Mouse (Mus musculus) ovary, adult 18-20 months (tissue): ENCODE data around the gene Zc3h12d.
"Not testable (repeated sequence)": the region's sequence is repeated elsewhere in the genome, so short reads cannot be mapped to it uniquely, and the experiment has no call there.

Source experiments
- DNase-seq: peaks from one replicate; pipeline ENCODE4 v3.0.0; 2022; ENCODE audit warnings: low spot score, mixed read lengths

The Zc3h12d gene

DNA sequence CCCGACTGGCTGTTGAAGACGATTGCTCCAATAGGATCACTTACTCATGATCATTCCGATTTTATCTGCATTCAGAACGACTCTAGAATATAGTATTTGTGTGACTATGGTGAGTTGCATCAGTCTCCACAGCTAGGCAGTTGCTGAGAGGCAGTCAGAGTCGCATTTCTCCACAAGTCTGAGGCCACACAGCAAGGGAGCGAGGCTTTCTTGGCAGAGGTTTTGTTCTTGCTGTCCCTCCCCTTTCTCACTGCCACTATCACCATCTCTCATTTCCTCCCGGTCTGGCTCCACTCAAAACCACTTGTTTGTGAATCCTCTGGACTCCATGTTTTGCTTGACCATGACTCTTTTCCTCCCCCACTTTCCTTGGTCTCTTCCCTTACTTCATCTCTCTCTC is 41.9 kb downstream of the Zc3h12d start:
- no peak for DNase-seq

DNA sequence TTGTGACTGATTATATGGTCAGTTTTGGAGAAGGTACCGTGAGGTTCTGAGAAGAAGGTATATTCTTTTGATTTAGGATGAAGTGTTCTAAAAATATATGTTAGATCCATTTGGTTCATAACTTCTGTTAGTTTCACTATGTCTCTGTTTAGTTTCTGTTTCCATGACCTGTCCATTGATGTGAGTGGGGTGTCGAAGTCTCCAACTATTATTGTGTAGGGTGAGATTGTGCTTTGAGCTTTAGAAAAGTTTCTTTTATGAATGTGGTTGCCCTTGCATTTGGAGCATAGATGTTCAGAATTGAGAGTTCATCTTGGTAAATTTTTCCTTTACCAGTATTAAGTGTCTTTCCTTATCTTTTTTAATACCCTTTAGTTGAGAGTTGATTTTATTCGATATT is 48.0 kb downstream of the Zc3h12d start:
- DNase-seq = not testable (repeated sequence)

DNA sequence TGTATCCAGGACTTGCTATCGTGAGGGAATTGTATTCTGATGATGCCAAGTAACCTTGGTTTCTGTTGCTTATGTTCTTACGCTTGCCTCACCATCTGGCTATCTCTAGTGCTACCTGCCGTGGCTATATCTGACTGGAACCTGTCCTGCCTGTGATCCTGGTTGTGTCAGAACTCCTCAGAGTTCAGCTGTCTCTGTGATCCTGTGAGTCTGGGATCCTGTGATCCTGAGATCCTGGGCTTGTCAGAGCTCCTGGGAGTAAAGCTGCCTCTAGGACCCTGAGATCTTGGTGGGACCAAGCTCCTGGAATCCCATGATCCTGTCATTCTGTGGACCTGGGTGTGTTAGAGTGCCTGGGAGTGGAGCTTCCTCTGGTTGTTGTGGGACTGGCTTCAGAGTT is 49.7 kb downstream of the Zc3h12d start:
- DNase-seq = no peak

DNA sequence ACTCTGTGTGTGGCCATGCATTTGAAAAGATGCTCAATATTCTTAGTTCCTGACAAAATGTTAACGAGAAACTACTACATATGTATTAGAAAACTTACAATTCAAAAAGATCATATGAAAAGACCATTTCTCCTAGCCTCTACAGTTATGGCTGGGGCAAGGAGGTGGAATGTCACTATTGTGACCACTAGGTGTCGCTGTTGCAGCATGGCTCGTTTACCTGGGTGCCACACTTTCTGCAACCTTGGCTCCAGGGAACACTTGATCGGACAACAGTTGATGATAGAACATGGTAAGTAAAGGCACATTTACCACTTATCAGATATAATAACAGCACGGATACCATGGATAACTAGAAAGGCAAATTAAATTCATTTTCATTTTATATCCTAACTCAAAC is 51.3 kb downstream of the Zc3h12d start:
- peak; percentile 28 for DNase-seq

DNA sequence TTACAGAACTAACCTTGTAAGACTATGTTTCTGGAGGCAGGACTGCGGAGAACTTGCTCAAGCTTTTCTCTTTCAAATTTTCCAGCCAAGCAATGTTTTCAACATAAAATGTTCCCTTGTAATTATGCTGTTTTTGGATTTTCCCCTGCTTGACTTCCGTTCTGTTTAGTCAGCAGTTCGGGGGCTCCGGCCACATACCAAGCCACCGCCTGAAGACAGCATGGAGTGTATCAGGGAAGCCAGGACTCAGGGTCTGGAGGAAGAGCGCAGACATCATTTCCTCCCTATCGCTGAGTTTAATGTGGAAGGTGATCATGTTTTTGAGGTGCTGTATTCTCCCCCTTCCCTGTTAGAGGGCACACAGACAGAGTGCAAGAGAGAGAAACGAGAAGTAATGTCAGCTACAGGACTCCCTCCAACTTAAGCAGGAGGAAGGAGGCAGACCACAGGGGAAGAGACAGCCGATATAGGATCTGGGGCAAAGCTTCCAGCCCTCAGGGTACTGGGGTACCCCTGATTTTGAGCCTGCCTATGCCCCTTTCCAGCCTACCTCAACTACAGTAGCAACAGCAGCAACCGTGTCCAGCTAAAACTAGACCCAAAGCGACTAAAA is 56.1 kb downstream of the Zc3h12d start:
- no peak for DNase-seq

DNA sequence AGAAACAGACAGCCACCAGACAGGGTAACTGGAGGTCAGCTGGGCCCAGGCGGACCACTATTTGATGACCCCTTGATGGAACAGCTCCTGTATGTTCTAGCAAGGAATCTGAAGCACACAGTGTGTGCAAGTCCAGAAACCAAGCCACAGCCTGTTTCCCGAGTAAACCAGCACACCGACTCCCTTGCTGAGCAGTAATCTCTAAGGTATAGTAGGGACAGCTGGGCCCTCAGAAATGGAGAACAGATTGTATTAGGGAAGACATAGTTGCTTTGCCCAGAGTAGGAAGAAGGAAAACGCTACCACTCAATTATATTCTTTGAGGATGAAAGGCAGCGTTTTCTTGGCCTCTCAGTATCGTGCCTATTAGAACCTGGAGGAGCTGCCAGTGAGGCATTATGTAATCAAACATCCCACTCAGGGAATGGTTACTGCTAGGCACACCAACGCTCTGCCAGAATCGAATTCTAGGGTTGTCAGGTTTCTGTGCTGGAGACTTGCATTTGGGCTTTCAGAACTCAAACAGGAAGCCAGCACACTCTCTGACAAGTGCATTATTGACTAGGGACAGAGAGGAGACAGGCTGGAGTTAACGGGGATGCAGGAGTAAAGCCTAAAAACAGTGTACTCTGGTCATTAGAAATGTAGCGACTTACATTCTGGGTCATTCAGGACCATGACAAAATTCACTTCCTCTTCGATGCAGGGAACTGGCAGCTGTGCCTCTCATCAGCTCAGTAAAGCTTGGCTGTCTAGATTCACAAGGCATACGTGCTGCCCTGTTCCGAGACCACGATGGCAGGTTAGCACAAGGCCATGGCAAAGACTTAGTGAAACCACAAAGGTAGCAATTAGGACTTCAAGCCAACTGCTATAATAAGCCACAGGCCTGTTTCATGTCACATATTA is 68.7 kb downstream of the Zc3h12d start:
- DNase-seq = no peak

DNA sequence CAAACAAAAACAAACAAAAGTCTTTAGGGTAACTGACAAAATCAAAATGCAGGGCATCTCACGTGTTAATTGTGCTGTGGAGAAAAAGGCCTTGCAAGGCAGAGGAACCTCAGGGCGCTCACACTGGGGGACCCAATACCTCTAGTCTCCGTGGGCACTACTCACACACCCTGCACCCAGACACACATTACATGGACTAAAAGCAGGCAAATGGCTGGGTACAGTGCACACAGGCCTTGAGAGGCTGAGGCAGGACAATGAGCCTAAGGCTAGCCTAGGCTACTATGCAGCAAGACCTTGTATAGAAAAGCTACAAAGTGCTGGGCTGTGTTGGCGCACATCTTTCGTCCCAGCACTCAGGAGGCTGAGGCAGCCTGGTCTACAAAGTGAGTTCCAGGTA is 71.9 kb downstream of the Zc3h12d start:
- no peak for DNase-seq

DNA sequence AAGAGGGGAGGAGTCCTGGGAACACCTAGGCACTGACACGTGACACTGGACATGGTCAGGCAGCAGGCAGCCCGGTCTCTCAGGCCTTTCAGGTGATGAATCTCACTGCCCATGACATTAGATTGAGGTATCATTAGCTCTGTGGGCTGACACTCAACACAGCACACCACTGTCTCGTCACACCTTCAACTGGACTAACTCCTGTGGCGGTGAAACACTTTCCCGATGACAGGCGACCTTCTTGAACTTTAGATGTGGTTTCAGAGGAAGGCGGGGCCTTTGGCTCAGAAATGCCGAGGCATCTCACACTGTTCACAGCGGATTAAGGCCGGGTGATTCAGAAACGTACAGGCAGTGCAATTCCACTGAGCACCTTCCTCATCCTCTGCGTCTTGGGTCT is 74.9 kb downstream of the Zc3h12d start:
- DNase-seq = no peak

DNA sequence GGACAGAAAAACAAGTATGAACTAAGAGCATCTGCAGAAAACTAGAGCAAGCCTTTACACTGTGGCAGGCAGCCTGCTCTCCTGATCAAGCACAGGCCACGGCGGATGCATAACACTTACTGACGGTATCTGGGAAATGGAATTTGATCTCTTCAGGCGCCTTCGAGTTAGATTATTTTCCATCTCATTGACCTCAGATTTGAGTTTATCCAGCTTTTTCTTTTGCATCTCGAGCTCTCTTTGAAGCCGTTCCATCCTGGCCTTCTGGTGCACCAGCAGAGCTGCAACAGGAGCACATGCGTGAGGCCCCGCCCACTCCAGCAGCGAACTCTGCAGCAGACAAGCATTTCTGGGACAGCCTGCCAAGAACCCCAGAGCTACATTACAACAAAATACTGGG is 79.0 kb downstream of the Zc3h12d start:
- no peak for DNase-seq
